Mouse (Mus musculus) gastrocnemius, adult 8-10 months (tissue): ENCODE measurements at regions not wholly inside any gene's neighbourhood (a gene's known extent, or its start where the extent isn't known, plus 50 kb on each side); places are given as distances from the start of the nearest gene placed in this dataset.
A peak's percentile ranks its signal among the peaks of the same experiment; 100 is the strongest.

ENCODE experiments used
- DNase-seq, 2 experiments: peaks; one replicate each; pipeline ENCODE4 v3.0.0; 2022; ENCODE audit warnings: low spot score in 2 of 2

DNA sequence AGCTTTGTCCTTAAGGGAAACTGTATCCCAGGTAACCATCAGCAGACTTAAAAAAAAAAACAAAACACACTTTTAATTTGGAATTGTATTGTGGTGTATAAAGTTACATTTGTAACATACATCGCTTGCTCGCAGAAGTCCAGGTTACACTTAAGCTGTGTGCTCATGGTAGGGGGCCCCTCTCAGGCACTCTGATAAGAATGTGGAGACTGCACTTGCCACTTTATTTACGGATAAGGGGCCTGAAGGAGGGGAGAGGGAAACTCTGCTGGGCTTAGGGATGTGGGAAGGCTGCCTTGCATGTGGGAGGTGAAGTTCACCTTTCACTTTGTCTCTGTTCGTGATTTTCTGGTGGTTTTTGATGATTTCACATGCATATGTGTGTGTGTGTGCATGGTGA is 58.7 kb downstream of the Ccdc185 start:
- no peak for DNase-seq

DNA sequence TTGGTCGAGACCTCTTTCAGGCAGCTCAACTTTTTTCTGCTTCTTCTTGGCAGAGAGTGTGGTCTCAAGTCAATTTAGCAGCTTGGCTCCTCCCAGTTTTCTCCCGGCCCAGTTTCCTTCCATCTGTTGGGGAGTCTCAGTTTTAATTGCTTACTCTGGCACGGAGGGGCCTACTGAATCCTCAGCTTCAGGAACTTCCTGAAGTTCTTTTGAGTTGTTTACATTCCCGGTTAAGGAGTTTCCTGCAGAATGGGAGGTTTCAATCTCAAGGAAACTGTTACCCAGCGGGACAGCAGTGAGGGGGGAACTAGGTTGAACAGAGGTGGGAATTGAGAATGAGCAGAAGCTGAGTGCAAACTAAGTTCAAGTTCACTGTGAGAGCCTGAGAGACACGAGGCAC is 59.2 kb downstream of the Ccdc185 start:
- DNase-seq: no peak

GRCm38 (mm10) chr1:182687146-182687545 is 61.8 kb downstream of the Ccdc185 start:
- no peak for DNase-seq

DNA sequence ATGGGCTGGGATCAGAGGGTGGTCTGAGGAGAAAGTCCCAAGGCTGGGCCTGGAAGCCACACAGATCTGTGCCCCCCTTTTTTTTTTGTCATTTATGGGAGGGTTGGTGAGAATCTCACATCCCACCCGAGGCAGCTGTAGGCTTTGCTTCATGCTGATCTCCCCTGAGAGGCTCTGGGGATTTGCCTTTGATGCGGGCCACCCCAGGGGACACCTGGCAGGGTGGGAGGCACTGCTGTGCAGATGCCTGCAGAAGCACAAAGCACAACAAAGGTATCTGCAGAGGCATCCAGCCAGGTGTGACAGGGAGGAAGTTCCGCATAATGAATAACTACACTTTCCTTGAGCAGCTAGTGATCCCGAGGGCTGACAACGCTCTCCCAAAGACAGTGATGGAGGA is 62.7 kb downstream of the Ccdc185 start:
- no peak for DNase-seq

GRCm38 (mm10) chr1:182682591-182683252 is 66.3 kb downstream of the Ccdc185 start:
- peak; percentile 24 to 52 for DNase-seq
